Mouse (Mus musculus) cerebellum, adult 8-10 months (tissue): ENCODE measurements around the gene Elavl1.
"Not testable (repeated sequence)": the region's sequence is repeated elsewhere in the genome, so short reads cannot be mapped to it uniquely, and the experiment has no call there.

Source experiments
- DNase-seq: peaks from one replicate; pipeline ENCODE4 v3.0.0; 2022

The Elavl1 gene

DNA sequence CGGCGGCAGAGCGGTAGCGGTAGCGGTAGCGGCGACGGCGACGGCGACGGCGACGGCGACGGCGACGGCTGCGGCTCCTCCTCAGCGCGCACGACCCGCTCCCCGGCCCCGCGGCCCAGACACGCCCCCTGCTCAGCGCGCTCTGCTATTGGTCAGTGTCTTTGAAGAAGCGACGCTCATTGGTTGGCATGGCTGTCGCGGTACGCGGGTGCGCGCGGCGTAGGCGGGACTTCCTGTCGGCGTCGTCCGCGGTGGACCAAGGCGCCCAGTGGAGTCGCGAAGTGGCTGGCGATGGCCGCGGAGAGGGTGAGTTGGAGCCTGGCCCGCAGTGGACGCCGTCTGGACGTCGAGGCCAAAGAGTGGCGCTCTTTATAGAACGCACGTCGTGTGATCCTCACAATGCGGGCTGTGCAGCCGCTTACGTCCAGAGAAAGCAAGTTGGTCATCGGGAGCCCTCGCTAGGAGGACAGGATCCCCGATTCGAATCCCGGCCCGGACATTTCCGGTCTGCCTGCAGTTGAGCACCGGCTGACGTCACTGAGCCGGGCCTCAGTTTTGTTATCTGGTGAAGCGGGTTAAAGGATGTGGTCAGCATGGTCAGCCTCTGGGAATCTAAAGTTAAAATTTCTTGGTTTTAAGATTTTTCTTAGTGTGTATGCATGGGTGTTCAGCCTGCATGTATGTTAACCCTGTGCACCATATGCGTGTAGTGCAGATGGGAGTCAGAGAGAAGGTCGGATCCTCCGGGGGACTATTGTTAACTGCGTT, at the start of gene Elavl1, which contains the start of gene Ccl25:
Gene Elavl1, minus strand, starts transcription at position 431 of the 768 bp plus-strand sequence.
Gene Ccl25, plus strand, starts transcription at position 228 of the 768 bp plus-strand sequence.
- DNase-seq: peak; percentile 98

DNA sequence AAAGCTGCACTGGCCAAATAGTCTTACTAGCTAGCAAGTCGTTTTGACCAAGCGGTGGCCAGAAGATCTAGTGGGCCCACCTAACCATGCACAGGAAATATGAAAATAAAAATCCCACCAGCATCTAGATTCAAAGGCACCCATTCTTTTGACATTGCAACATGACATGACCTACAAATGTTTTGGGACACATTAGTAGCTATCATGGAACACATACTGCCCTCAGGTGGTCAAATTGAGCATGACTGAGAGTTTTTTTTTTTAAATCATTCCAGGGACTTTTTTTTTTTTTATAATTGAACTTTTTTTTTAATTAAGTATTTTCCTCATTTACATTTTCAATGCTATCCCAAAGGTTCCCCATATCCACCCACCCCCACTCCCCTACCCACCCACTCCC, 47.4 kb upstream of the Elavl1 start:
- DNase-seq: no peak

DNA sequence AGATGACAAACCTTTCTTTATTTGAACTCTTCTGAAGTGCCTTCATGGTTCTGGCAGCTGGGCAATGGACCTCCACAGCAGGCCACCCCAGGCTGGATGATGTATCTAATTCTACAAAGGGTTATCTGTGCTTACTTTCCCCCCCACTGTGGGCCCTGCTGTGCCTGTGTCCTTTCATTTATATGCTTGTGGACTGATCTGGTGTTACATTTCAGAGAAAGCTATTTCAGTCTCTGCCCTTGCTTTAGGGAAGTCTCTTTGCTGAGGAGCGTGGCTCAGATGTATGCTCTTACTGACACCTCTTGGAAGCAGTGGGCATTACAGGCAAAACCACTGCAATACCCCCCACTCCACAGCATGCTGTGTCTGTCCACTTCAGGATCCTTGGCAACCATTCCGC, 44.9 kb upstream of the Elavl1 start:
- no peak for DNase-seq

DNA sequence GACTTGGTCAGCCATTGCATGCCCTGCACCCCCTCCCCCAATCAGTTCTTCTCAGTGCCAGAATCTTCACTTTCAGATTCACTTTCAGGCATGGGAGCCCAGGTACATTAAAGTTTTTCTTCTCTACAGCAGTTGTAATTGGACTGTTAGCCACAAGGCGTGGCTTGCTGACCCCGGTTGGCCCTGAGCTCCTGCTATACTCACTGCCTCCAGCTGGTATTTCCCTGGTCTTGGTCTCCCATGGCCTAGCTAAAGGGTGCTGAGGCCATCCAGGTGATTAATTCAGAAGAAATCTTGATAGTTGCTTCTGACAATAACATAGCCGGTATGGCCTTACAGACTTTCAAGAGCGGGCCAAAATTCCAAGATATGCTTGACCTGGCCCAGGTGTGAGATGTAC, 43.3 kb upstream of the Elavl1 start:
- DNase-seq: no peak

DNA sequence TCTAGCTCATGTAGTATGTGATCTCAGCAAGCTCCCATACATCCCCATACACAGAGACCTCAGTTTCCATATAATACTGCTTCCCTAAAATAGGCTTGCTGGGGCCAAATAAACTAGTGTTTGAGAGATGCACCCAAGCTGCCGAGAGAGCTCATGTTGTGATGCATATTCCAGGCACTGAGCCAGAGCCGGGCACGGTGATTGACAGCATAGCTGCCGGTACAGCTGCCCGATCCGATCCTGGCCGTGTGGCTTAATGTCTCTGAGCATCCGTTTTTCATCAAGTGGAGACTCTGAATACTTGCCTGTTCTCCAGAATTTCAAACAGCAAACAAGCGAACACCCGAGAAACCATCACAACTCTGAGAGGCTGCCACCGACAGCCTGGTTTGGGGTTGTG, 42.6 kb upstream of the Elavl1 start:
- no peak for DNase-seq

DNA sequence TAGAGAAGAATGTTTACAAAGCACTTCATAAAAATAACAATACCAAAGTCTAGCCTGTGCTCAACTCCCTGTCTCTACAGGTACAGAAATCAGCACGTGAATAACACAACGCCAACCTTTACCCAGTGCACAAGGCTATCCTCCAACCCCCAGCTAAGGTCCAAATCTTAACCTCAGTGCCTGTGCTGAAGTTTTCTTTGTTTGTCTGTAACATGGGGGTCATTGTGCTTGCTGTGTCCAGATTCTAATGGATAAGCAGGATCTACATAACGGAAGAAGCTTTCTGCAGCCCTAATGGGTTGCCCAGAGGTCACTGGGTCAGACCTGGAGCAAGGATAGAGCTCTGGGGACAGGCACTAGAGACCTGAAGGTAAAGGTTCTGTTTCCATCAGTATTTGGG, 41.0 kb upstream of the Elavl1 start:
- no peak for DNase-seq

DNA sequence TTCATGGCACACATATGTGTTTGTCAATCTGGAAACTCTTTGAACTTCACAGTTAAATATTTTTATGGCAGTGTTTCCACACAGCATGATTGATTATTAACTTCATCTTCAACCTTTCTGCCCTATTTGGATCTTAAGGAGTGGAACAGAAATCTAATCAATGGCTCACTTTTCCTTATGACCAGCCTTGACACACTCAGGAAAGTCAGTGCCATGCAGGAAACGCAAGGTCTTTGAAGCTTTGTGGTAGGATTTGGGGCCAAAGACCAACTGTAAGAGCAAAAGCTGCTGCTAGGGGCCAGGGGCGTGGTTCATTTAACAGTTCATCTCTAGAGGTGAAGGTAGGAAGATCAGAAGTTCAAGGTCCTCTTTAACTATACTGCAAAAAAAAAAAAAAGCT, 35.7 kb upstream of the Elavl1 start:
- DNase-seq: no peak

DNA sequence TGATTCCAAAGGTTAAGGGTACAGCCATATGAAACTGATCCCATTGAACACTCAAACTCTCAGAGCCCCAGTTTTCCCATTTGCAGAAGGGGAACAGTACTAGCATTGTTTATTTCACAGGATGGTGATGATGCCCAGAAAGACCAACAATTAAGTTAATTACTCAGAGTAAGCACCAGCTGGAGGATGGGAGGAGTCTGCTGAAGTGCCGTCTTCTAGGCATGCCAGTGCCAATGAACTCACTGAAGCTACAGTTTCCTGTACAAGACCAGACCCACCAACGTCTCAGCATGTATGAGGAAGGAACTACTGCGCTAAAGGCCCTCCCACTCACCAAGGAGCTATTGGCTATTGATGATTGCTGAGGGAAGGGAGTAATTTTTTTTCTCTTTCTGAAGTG, 34.1 kb upstream of the Elavl1 start:
- DNase-seq: no peak

DNA sequence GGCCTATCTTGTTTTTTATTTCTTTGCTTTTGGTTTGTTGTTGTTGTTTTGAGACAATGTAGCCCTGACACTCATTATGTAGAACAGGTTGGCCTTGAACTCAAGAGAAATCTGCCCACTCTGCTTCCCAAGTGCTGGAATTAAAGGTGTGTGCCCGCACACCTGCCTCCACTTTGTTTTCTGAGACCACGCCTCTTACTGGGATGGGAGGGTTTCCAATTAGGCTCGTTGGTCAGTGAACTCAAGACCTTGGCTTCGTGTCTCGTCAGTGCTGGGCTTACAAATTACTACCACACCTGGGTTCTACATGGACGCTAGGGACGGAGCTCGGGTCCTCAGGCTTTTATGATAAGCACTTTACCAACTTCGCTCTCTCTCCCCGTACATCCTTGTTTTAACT, 30.2 kb upstream of the Elavl1 start:
- no peak for DNase-seq

DNA sequence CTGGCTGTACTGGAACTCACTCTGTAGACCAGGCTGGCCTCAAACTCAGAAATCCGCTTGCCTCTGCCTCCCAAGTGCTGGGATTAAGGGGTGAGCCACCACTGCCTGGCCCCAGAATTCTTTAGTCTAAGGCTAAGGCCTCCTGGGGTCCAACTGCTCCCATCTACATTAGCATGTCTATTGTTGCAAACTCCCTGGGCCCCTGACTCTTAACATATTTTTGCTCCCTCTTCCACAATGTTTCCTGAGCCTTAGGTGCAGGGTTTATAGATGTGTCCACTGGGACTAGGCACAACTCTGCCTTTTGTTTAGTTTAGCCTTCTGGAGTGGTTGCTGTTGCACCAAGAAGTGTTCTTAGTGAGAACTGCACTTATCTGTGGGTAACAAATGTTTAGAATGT, 29.3 kb upstream of the Elavl1 start:
- DNase-seq: no peak

DNA sequence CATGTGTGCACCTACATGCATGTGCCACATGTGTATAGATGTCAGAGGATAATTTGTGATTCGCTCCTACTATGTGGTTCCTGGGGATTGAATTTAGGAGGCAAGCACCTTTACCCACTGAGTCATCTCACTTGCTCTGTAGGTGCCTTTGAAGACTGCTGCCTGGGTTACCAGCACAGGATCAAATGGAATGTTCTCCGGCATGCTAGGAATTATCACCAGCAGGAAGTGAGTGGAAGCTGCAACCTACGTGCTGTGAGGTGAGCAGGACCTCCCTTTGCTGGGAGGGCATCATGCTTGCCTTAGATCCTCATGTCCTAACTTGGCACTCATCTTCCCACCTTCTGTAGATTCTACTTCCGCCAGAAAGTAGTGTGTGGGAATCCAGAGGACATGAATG, 28.5 kb upstream of the Elavl1 start:
- no peak for DNase-seq

DNA sequence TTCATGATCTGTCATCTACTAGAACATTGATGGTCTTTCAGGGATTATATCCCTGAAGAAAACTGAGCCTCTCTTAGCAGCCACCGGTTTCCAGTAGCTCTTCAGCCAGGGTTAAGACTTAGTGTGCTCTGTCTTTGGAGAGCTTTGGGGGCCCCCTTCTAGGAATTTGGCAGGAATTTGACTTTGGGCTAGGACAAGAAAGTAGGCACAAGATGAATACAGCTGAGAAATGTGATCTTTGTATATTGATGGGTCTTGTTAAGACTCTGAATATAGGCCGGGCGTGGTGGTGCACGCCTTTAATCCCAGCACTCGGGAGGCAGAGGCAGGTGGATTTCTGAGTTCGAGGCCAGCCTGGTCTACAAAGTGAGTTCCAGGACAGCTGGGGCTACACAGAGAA, 27.3 kb upstream of the Elavl1 start:
- DNase-seq: not testable (repeated sequence)

DNA sequence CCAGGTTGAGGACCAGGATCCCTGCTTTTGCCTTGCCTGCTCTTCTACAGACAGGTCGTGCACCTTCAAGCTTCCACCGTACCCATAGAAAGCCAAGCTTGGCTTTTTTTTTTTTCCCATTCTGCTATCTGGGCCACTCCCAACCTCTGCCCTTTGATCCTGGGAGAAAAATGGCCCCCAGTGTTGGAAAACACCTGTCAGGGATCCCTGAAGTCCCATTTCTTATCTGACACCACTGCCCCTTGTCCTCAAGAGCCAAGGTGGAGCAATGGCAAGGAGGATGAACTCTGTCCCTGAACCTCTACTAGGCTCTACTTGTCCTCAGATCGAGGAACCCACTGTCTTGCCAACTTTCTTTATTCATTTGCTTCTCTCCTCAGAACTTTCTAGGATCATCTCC, 25.4 kb upstream of the Elavl1 start:
- no peak for DNase-seq

DNA sequence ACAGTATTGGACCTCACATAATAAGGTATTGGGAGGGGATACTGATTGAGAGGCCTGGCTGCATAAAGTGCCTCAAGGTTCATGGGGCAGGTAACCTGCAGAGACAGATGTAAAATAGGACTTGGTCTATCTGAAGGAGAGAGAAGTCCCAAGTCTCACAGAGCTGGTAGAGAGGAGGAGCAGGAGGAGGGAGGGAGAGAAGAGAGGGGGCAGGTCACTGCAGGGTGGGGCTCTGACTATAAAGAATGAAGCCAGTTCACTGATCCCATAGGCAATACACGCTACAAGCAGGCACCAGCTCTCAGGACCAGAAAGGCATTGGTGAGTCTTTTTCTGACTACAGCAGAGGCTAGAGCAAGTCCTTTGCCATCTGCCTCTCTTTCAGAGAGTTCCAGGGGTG, 24.1 kb upstream of the Elavl1 start:
- no peak for DNase-seq

DNA sequence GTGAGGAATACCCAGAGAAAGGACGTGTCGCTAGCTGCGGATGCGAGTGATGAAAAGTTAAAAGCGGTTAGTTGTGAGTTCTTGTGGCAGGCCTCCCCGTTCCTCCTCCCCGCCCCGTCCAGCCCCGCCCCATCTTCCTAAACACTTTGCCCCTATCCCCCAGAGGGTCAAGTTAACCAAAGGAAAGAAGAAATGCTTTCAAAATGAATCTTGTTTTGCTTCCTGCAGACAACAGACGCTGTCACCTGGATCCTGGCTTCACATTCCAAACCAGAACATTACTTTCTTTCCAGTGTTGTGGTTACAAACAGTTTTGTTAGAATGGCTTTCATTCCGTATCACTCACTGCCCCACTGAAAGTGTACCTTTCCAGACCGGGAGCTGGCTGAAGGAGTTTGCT, 23.1 kb upstream of the Elavl1 start:
- DNase-seq: no peak

DNA sequence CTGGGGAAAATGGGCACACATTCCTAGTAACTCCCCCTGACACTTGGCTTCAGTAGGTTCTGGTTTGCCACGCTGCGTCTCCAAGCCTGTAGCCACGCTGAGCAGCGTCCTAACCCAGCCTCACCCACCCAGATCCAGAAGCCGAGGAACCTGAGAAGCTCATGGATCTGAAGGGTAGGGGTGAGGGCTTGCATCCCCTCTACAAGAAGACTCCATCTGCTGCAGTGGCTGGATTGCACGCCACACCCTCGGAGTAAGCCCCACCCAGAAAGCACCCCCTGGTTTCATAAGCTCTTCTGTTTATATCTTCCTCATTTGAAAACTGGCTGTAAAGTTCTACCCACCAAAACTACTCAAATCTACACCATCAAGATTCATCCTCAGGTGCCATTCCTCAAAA, 22.4 kb upstream of the Elavl1 start:
- DNase-seq: no peak

DNA sequence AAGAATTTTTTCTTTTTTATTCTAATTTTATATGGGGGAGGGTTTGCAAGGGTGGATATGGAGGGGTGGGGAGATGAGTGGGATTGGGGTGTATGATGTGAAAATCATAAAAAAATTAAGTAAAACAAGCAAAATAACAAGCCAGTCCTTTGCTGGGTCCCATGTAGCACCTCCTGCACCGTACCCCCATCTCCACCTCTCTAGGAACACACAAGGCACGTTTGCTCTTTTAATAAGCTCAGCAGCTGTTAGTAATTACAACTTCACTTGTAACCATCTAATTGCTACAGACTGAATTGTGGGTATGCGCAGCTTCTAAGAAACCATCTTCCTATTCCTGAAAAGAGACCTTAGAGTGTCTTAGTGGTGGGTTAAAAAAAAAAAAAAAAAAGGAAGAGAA, 15.0 kb upstream of the Elavl1 start:
- DNase-seq: no peak

DNA sequence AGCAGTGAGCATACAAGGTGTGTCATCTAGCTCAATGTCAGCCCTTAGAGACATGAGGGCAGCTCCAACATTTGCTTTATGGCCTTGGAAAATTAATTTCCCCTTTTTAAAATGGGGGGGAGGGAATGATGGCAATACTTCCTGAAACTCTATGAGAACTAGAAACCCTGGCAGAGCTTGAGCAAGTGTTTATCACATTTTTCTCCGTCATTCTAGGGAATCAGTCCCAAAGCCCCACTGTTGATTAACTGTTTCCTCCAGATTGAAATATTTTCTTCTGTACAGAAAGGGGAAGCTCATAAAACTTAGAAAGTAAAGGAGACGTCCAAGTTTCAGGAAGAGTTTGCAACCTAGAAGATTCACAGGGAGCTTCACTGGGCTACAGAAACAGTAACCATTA, 10.5 kb upstream of the Elavl1 start:
- no peak for DNase-seq

DNA sequence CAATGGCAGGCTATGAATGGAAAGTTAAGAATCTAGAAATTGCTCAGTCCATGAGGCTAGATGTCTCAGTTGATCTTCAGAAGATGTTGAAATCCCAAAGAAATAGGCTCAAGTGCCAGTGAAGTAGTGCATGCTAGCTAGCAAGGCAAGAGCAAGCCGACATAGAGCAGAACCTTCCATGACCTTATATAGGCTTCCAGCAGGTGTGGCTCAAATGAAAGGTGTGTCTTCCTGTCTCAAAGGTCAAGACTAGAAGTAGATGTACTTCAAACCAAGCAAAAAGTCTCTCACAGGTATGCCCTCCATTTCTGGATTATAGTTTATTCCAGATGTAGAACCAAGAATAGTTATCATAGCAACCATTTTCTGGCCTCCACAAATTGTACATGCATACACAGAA, 8.8 kb upstream of the Elavl1 start:
- DNase-seq: no peak

DNA sequence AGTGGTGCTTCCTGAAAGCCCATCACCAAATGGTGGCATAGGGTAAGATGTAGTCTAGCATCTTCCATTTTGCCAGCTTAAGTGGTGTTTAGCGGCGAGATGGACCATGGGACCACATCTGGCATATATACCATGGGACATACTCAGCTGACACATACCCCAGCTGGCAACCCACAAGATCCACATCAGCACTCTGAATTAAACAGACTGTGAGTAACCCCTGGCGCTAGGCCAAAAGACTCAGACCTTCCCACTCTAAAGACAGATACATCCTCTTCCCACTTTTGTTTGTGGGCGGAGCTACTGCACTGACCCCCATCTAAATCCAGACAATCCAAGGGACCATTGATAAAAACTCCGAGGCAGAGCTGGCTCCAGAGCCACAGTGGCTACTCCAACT, 3.8 kb upstream of the Elavl1 start:
- no peak for DNase-seq

DNA sequence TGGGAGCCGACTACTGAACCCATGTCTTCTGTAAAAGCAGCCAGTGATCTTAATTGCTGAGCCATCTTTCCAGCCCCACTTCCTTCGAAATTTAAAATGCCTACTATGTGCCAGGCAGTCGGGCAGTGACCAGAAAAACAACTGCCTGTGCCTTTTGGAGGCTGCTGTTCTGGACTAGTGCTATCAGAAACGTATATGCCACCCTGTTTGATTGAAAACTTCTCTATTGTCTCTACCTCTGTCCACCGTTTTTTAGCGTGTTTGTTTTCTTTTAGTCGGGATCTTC, 481 bp upstream of the Elavl1 start:
- no peak for DNase-seq

DNA sequence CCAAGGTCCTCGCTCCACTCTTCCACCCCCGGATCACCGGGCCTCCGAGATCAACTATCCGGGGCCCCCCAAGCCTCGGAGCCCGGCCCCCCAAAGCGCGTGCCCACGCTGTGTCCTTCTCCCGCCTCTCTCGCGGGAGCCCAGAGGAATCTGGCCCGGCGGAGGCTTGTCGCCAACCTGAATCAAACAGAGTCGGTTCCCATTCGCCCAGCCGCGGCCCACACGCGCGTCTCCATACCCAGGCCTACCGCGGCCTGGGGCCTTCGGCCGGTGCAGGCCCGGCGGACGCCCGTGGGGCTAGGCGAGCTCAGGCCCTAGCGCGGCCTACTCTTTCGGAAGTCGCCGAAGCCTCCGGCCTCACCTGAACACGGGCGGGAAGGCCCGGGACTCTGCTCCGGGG, 688 bp downstream of the Elavl1 start:
- DNase-seq: no peak

DNA sequence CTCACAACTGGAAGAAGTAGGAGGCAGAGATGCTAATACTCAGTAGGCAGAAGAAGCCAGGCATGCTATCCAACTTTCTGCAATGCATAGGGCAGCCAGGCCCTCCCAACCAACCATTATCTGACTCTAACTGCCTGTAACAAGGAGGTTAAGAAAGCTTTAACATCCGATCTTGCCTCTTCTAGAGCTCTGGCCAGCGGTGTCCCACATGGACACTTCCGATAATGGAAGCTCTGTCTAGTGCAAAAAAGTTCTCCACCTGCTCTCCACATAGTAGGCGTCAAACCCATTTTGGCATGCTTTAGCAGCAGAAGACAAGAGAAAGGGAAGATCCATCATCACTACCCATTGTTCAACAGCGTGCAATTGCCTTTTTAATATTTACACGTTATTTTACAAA, 1.3 kb downstream of the Elavl1 start:
- DNase-seq: no peak

DNA sequence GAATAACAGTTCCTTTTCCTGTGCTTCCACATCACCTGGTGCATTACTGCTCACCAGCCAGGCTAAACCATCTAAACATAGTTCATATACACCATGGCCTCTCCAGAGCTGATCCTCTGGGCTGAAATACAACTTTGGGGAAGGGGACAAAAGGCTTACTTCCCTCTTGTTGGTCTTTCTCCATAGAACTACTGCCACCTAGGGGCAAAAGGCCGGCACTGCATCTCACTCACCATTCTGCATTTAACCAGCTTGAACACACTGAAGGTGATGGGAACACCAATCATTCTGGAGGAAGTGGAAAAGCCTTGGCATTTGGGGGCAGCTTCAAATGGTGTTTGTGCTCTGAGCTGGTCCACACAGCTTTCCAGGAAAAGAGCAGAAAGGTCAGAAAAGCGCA, 2.7 kb downstream of the Elavl1 start:
- DNase-seq: peak; percentile 74

DNA sequence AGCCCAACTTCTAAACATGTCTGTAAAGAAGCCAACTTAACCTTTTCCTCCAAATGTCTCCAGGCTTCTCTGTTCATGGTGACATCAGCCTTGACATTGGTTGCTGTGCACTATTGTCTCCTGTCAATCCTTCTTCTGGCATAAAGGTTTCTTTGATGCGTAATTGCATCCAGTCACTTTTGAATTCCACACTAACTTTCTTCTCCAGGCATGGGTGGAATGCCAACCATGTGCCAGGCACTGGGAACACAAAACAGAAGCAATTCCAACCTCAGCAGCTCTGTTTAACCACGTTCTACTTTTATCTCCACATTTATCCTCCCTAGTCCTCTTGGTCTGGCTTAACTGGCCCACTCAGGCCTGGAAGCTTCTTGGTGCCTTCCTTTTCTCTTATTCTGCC, 4.2 kb downstream of the Elavl1 start:
- no peak for DNase-seq

DNA sequence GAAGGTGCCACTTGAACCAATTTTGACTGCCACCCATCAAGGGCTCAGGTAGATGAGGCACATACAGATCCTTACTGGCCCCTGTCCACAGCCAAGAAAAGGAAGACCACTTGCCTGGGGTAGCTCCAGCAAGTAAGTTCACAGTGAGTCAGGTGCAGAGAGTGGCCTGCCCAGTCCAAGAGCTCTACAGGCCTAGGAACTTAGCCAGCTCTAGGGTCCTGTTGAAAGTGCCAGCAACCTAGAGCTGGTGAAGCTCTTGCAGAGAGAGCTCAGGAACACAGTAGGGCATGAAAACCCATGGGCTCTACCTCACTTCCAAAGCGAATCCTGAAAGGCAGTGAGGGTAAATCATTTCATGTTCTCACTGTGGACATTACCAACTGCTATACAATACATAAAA, 4.8 kb downstream of the Elavl1 start:
- no peak for DNase-seq
